Mouse (Mus musculus) olfactory bulb, adult 2 months (tissue): ENCODE data around the gene Plb1.

Experiments used
- CTCF ChIP-seq: fragments of 200-500 bp; IDR thresholded peaks from 2 replicates; pipeline ENCODE4 v1.5.1; 2012; ENCODE audit warnings: low read depth, mild to moderate bottlenecking, low read length, moderate library complexity; ENCODE audit not compliant: insufficient read depth
- POLR2A ChIP-seq: fragments of 200-500 bp; IDR thresholded peaks from 2 replicates; pipeline ENCODE4 v1.6.1; 2012; ENCODE audit warnings: mild to moderate bottlenecking, low read depth, low read length, moderate library complexity; ENCODE audit not compliant: insufficient read depth

GRCm38 (mm10) chr5:32260751-32261150 is 28.2 kb downstream of the Plb1 start:
- TF ChIP-seq CTCF: no peak
- no peak for TF ChIP-seq POLR2A
